ENCODE assay signal across 7 mouse cellular contexts in the genomic region with DNA sequence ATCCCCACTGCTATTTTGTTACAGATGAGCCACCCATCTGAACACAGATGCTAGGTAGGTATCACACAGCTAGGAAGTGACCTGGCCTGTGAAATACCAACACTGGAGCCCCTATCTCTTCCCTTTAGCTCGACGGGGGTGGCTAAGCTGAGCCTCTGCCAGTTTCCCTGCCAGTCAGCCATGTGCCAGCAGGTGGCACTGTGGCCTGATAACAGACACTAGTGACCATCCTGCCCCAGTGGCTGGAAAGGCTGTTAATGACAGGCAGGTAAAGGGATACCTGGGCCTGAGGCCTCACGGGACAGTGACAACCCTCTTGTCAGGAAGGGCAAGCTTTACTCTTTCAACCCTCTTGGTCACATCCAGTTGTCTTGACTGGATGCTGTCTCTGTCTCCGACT. TPM values are rescaled to one million over a fixed set of nuclear protein-coding genes. Genes with fewer than 3 reads are reported as not detected.
DNase-seq lines count a peak whose midpoint lies in the region; TF ChIP-seq lines count a peak whose summit lies in the region.

No protein-coding gene starts in this region.

- H3ac ChIP-seq in C2C12 (ENCODE audit: control insufficient read depth, insufficient read length, low read depth), result no peak overlapping the region

- peak; percentile 87 for TF ChIP-seq CTCF in C2C12 (IDR thresholded peaks at IDR 0.05; ENCODE audit: control insufficient read depth, insufficient read depth, insufficient read length)

- no peaks in the 10 kb centered on the region for H3K79me3 ChIP-seq in C2C12 (ENCODE audit: low read depth)

- peak; percentile 28 for DNase-seq in 416B (ENCODE audit: low read depth)
- peak; percentile 9 for DNase-seq in cerebellum, adult 11-12 months
- DNase-seq in gastrocnemius, postnatal 14 days, result peak; percentile 52
- DNase-seq in kidney, postnatal 4 days, result peak; percentile 82 to 83
- DNase-seq in lung, postnatal 4 days, result peak; percentile 49 to 67
- peak; percentile 7 to 20 for DNase-seq in spleen, postnatal 36 days (ENCODE audit: low spot score in 2 of 2)

- no peaks in the 10 kb centered on the region for H3K27me3 ChIP-seq in C2C12 (ENCODE audit: control insufficient read depth, insufficient read depth, insufficient read length)

- no peak overlapping the region for H3K4me3 ChIP-seq in C2C12 (ENCODE audit: insufficient read depth, poor library complexity, severe bottlenecking)

- intact Hi-C loops in gastrocnemius, postnatal 14 days (cut with DNase I; ENCODE audit: low total_unique reads), result loop anchor here (10.0 kb wide), 1 partner anchor 350 kb away; no protein-coding TSS in a partner anchor

- H3K36me3 ChIP-seq in C2C12 (ENCODE audit: control insufficient read depth, insufficient read depth), result no peaks in the 10 kb centered on the region

- no peaks in the 10 kb centered on the region for H3K79me2 ChIP-seq in C2C12 (ENCODE audit: control insufficient read depth, insufficient read depth)

TF ChIP-seq in C2C12, 6 proteins besides CTCF, POLR2A, EP300 and RAD21:
- TF ChIP-seq MAX (IDR thresholded peaks at IDR 0.05) (no peak), CEBPB (IDR thresholded peaks at IDR 0.05; ENCODE audit: low read depth) (no peak), MYOG (IDR thresholded peaks at IDR 0.05; ENCODE audit: control insufficient read depth, extremely low read depth, insufficient read length) (no peak), MYOD1 (IDR thresholded peaks at IDR 0.05; ENCODE audit: control insufficient read depth, insufficient read length, low read depth) (no peak), FOSL1 (IDR thresholded peaks at IDR 0.05; ENCODE audit: insufficient read depth, low read length, poor library complexity, severe bottlenecking) (no peak), USF1 (IDR thresholded peaks at IDR 0.05; ENCODE audit: low read depth) (no peak)
TF ChIP-seq in C2C12: peak in this region for 0.

RNA-seq across cellular contexts. Expression of gene Hrh1, which starts 52.6 kb away (rescaled TPM):
- polyA plus RNA-seq in C2C12 (2012; fragmentation: generic; extraction: Trizol), result 0.55 TPM
- under 1 TPM; 0.24 to 0.39 TPM for total RNA-seq in gastrocnemius, postnatal 14 days (2021)

Comparison
In these comparisons a context has a peak if more than half of its experiments do, and no peak if none do; other contexts are left out.
1. DNase-seq: peak in every context shown above with its lines; median percentile 82 in kidney, postnatal 4 days; 58 in lung, postnatal 4 days; 52 in gastrocnemius, postnatal 14 days; 28 in 416B; 14 in spleen, postnatal 36 days; 9 in cerebellum, adult 11-12 months.